ENCODE assay signal across 9 mouse cellular contexts in genomic region chr9:28197631-28198030, GRCm38 (mm10).
A peak's percentile ranks its signal among the peaks of the same experiment; 100 is the strongest.
DNase-seq lines count a peak whose midpoint lies in the region; ATAC-seq and TF ChIP-seq lines count a peak whose summit lies in the region.
"Had no signal": no experiment of that assay in that cellular context is flagged by ENCODE, and none has a peak within 500 bp of the region (broad histone marks: within the 10 kb centered on the region; RNA-seq: fewer than 3 reads in every experiment).

No protein-coding gene starts in this region.

- H3K4me2 ChIP-seq in forebrain, embryonic 15.5 days (replicated peaks) = no peak overlapping the region
- H3K4me2 ChIP-seq in kidney, postnatal 0 days (ENCODE audit: low read length) = no peak overlapping the region
- H3K4me2 ChIP-seq: limb, embryonic 15.5 days had no signal

- 48% methylated on average over 3 of the region's 3 CpGs for WGBS in forebrain, embryonic 15.5 days
- WGBS in kidney, postnatal 0 days = 25% methylated on average over 3 of the region's 3 CpGs

- peak; percentile 85 for TF ChIP-seq CTCF in kidney, postnatal 0 days (IDR thresholded peaks at IDR 0.05; ENCODE audit: low read depth)

- H3K4me1 ChIP-seq in forebrain, embryonic 15.5 days = peaks cover 17% of the 10 kb centered on the region
- H3K4me1 ChIP-seq in kidney, postnatal 0 days (replicated peaks; ENCODE audit: insufficient read depth, low read length) = no peaks in the 10 kb centered on the region
- H3K4me1 ChIP-seq: limb, embryonic 15.5 days had no signal

- H3K27ac ChIP-seq in forebrain, embryonic 15.5 days (replicated peaks) = no peak overlapping the region
- H3K27ac ChIP-seq in kidney, postnatal 0 days = no peak overlapping the region
- H3K27ac ChIP-seq: limb, embryonic 15.5 days had no signal

- peak; percentile 87 for ATAC-seq in forebrain, embryonic 15.5 days (replicated peaks)
- no peak for ATAC-seq in kidney, postnatal 0 days (replicated peaks; ENCODE audit: low FRiP score, low read depth)
- no peak for ATAC-seq in monocyte, adult 5-6 weeks (replicated peaks; ENCODE audit: insufficient number of reproducible peaks, low FRiP score, low TSS enrichment, poor library complexity, severe bottlenecking)

- H3K36me3 ChIP-seq in forebrain, embryonic 15.5 days = no peaks in the 10 kb centered on the region
- no peaks in the 10 kb centered on the region for H3K36me3 ChIP-seq in kidney, postnatal 0 days (ENCODE audit: insufficient read depth, low read length)
- H3K36me3 ChIP-seq: limb, embryonic 15.5 days had no signal

- H3K27me3 ChIP-seq in forebrain, embryonic 15.5 days = no peaks in the 10 kb centered on the region
- no peaks in the 10 kb centered on the region for H3K27me3 ChIP-seq in kidney, postnatal 0 days (ENCODE audit: insufficient read depth, low read length)

- H3K9me3 ChIP-seq in forebrain, embryonic 15.5 days = no peaks in the 10 kb centered on the region
- no peaks in the 10 kb centered on the region for H3K9me3 ChIP-seq in kidney, postnatal 0 days (replicated peaks; ENCODE audit: low read length)
- H3K9me3 ChIP-seq: limb, embryonic 15.5 days had no signal

- intact Hi-C loops in heart, postnatal 36 days (cut with DNase I) = loop anchor here (2.0 kb wide), 1 partner anchor 783 kb away; no protein-coding TSS in a partner anchor

- no peak overlapping the region for H3K4me3 ChIP-seq in forebrain, embryonic 15.5 days
- H3K4me3 ChIP-seq in kidney, postnatal 0 days (replicated peaks; ENCODE audit: low read depth, low read length) = no peak overlapping the region
- H3K4me3 ChIP-seq: limb, embryonic 15.5 days had no signal

- DNase-seq in heart, postnatal 36 days = peak; percentile 9 to 14
- no peak for DNase-seq in heart, adult 8-10 months (ENCODE audit: low spot score)
- peak; percentile 22 for DNase-seq in brain, embryonic 18.5 days (ENCODE audit: low read depth, low spot score)
- peak; percentile 67 for DNase-seq in kidney, postnatal 0 days (ENCODE audit: low spot score)
- DNase-seq in lung, adult 18-20 months = peak; percentile 3 to 7
- DNase-seq in retina, postnatal 1 day = peak; percentile 49

- H3K9ac ChIP-seq in forebrain, embryonic 15.5 days (replicated peaks) = no peak overlapping the region
- H3K9ac ChIP-seq in kidney, postnatal 0 days (ENCODE audit: low read depth, low read length) = no peak overlapping the region
- H3K9ac ChIP-seq: limb, embryonic 15.5 days had no signal
